Mouse (Mus musculus): ENCODE measurements around the gene Rtf2. TPM values are rescaled to one million over a fixed set of nuclear protein-coding genes. Genes with fewer than 3 reads are reported as not detected.

The Rtf2 gene
- total RNA-seq, 1 experiment from 2014 or later = 225 TPM

Other genes with a start within 250 kb of the Rtf2 start
- not detected in 2 replicates for gene Mc3r, start 192.1 kb upstream of the Rtf2 start, total RNA-seq (2017)
- gene Fam210b, start 95.0 kb upstream of the Rtf2 start, total RNA-seq (2017) = 4.9 and 6.1 TPM in 2 replicates
- 2.7 and 5.4 TPM in 2 replicates for gene Aurka, start 70.0 kb upstream of the Rtf2 start, total RNA-seq (2017)
- gene Cstf1, start 69.9 kb upstream of the Rtf2 start, total RNA-seq (2017) = 16.8 and 18.4 TPM in 2 replicates
- 30.7 and 34.6 TPM in 2 replicates for gene Cass4, start 46.8 kb upstream of the Rtf2 start, total RNA-seq (2017)
- gene Gcnt7, start 18.0 kb downstream of the Rtf2 start, total RNA-seq (2017) = 0.74 and 1.0 TPM in 2 replicates
- gene Fam209, start 32.0 kb downstream of the Rtf2 start, total RNA-seq (2017) = 14.4 and 15.8 TPM in 2 replicates
- not detected in 2 replicates for gene Tfap2c, start 109.0 kb downstream of the Rtf2 start, total RNA-seq (2017)

Measured in neutrophil, adult 5-6 weeks (primary cell).